Mouse (Mus musculus) left cerebral cortex, postnatal 14 days (tissue): ENCODE measurements around the gene A130010J15Rik. TPM values are rescaled to one million over a fixed set of nuclear protein-coding genes. Genes with fewer than 3 reads are reported as not detected.
A peak's percentile ranks its signal among the peaks of the same experiment; 100 is the strongest.

ENCODE experiments used
- DNase-seq, 2 experiments: peaks; one replicate each; pipeline ENCODE4 v3.0.0; 2021 to 2022; ENCODE audit warnings: low spot score in 2 of 2, mixed read lengths in 1 of 2
- intact Hi-C: fragments of 180-260 bp; cut with DNase I; formaldehyde crosslinking; loops from one replicate; pipeline ENCODE4 v1.15.1; 2025
- long read RNA-seq, 2 experiments: library from polyadenylated mRNA; stranded (forward); transcript quantifications; one replicate each; pipeline ENCODE4 v2.0.0; 2021
- total RNA-seq, 2 experiments: library from RNA; stranded (reverse); gene quantifications; 2 replicates each; pipeline ENCODE4 v1.2.3; 2021

Gene A130010J15Rik
- total RNA-seq, result 1 to 10 TPM; 3.4 to 3.7 TPM
- long read RNA-seq, experiment 1, transcript A130010J15Rik-201 (2 exons, 2,257 nt), result major isoform, 5 of 11 reads
- long read RNA-seq, experiment 1, partial matches to known transcripts, result 0 of 11 reads
- long read RNA-seq, experiment 1, other reads (novel, unspliced or antisense), result 6 of 11 reads
- long read RNA-seq, experiment 2, transcript A130010J15Rik-201 (2 exons, 2,257 nt), result major isoform, 6 of 6 reads
- long read RNA-seq, experiment 2, partial matches to known transcripts, result 0 of 6 reads
- long read RNA-seq, experiment 2, other reads (novel, unspliced or antisense), result 0 of 6 reads

DNA sequence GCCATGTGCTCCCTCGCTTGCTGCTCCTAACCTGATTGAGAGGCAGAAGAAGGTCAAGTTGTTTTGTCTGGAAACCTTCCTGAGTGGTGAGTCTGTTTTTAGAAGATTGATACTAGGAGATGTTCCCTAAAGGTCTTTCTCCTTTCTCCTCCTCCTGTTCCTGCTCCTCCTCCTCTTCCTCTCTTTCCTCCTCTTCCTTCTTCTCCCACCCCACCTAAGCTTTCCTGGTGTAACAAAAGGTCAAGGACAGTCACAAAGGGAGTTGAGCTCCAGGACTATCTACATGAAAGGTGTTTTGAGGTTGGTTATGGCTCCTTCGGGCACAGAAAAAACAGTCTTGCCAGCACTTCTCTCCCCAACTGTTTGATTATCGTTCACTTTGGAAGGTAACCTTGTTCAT, at the start of gene A130010J15Rik:
TSS of gene A130010J15Rik (plus strand) at position 301 of the 400 bp plus-strand sequence.
- intact Hi-C loops, result no loop called here
- DNase-seq, result no peak

DNA sequence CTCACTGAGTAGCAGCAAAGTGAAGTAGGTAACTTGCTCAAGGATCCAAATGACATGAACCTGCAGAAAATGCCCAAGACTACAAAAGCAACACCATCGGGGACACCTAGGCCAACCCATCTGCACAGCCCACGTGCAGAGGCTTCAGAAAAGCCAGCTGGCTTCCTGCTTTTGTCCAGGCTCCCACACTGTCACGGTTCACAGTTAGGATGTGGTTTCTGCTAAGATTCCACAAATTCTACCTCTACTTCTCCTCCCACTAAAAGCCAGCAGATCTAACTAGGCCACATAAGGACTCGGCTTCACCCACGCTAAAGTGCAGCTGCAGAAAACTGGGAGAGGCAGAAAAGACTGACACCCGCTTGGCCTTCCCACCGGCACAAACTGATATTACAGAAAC, 45.1 kb upstream of the A130010J15Rik start:
- peak; percentile 17 to 43 for DNase-seq
- intact Hi-C loops, result loop anchor here (10.0 kb wide), 2 partner anchors 218 to 268 kb away; partner anchors contain the start of gene Sertad4

DNA sequence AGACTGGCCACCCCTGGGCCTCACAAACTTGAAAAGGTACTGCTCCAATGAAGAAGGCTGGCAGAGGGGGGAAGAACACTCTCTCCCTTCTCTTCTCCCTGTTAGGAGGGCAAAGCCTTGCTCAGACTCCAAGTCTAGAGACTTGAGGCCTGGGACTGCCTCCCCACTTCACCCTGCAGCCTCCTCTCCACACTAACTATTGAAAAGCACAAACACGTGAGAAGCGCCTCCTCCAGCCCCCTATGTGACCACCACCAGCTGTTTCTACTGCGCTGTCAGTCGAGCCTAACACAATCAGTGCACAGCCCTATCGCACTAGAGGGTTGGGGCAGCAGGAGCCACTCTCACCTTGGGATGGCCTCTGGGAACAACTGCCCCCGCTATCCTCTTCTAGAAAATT, 44.6 kb upstream of the A130010J15Rik start:
- no peak for DNase-seq
- intact Hi-C loops, result loop anchor here (10.0 kb wide), 2 partner anchors 218 to 268 kb away; partner anchors contain the start of gene Sertad4

DNA sequence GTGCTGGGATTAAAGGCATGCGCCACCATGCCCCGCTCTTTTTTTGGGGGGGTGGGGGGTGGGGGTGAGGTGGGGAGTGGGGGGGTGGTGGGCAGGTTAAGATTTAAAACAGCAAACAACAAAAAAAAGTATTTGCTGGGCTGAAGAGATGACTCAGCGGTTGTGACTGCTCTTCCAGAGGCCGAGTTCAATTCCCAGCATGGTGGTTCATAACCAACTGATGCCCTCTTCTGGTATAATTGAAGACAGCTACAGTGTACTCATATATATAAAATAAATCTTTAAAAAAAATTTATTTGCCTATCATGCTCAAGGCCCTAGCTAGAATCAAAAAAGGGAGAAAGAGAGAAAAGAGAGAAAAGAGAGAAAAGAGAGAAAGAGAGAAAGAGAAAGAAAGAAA, 42.0 kb upstream of the A130010J15Rik start:
- intact Hi-C loops, result loop anchor here (10.0 kb wide), 2 partner anchors 221 to 271 kb away; partner anchors contain the start of gene Sertad4
- DNase-seq, result peak in 1 of 2 experiments; percentile 41

DNA sequence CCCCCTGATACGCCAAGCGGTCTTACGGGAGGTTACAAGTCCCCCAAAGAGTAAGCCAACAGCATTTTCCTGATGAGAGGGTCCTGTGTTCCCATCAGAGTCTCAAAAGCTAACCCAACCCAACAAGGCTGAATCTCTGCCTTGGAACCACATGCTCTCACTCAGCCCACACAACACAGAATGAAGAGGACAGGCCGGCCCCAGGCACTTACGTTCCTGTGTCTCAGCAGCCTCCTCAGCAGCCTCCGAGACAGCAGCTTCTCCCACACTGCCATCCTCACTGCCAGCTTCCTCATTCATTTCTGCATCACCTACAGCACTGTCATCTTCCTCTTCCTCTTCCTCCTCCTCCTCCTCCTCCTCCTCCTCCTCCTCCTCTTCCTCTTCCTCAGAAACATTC, 39.8 kb upstream of the A130010J15Rik start:
- intact Hi-C loops, result loop anchor here (10.0 kb wide), 2 partner anchors 223 to 273 kb away; partner anchors contain the start of gene Sertad4
- DNase-seq, result peak in 1 of 2 experiments; percentile 27

DNA sequence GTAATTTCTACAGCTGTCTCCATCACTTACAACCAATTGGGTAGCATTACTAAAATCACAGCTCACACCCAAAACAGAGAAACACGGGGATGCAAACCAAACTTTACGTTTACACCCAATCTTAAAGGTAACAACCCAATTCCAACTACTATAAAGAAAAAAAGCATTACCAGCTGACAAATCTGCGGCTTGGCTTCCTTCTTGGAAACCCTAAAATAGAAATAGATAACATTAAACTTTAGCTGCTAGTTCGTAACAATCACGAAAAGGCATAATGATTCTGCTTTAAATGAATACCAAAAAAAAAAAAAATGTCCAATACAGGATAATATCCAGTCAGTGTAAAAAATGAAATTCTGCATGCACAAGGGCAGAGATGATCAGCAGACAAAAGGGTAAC, 38.5 kb upstream of the A130010J15Rik start:
- DNase-seq, result no peak
- intact Hi-C loops, result loop anchor here (10.0 kb wide), 2 partner anchors 225 to 275 kb away; partner anchors contain the start of gene Sertad4

DNA sequence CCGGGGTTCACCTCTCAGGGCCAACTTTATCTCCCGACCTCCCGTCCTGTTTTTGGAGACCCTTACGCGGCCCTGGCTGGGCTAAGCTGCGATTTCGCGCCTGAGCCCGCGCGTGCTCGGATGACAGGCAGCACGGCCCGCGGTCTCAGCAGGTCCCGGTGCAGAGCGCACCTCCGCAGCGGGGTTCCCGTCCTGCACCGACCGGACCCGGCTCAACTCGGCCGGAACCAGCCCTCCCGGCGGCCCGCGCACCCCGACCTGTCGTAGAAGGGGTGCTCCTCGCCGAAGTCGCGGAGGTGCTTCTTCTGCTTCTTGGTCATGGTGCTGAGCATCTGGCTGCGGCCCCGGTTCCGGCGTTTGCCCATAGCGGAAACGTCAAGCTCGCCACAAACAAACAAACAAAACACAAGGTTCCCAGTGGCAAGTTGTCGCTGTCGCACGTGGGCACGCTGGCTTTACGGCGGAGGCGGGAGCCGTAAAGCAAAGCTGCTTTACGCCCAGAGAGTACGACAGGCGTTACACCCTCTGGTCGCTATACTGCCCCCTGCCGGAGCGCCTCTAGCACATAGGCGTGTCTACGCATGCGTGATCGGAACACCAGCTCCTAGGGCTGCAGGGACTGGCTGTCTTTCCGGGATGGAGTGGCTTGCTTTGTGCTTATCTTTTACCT, 37.9 kb upstream of the A130010J15Rik start, which contains the start of gene Diexf:
TSS of gene Diexf (minus strand) at position 487 of the 670 bp plus-strand sequence.
- peak; percentile 97 to 98 for DNase-seq
- intact Hi-C loops, result loop anchor here (5.0 to 10.0 kb wide), 3 partner anchors 42 to 275 kb away; partner anchors contain the start of gene Sertad4

DNA sequence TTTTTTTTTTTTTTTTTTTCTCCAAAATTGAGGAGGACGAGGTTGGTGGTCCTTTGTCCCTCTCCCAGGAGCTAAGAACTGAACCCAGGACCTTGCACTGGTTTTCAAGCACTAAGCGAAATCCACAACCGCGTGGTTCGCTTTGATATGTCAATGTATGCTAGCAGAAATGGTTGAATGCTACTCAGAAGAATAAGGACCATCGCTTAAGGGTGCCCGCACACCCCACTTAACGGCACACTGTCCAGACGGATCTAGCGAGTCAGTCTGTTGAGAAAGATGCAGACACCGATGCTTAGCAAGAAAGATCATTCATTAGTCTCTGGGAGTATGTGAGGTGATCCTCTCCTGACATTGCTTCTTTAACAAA, 37.4 kb upstream of the A130010J15Rik start:
- DNase-seq, result peak in 1 of 2 experiments; percentile 24
- intact Hi-C loops, result loop anchor here (5.0 kb wide), 1 partner anchor 42 kb away; no protein-coding TSS in a partner anchor

DNA sequence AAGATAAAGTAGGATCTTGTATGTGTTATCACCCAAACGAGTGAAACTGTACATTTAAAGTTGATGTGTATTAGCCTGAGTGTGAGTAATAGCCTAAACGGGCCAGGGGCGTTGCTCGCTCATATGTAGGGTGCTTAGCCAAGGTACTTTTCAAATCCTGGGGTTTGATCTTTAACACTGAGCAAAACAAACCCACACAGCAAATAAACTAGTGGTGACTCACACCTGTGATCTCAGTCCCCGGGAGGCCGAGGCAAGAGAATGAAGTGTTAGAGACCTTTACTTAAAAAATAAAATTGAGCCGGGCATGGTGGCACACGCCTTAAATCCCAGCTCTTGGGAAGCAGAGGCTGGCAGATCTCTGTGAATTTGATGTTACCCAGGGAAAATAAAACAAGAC, 37.0 kb upstream of the A130010J15Rik start:
- intact Hi-C loops, result loop anchor here (5.0 kb wide), 1 partner anchor 41 kb away; no protein-coding TSS in a partner anchor
- no peak for DNase-seq

DNA sequence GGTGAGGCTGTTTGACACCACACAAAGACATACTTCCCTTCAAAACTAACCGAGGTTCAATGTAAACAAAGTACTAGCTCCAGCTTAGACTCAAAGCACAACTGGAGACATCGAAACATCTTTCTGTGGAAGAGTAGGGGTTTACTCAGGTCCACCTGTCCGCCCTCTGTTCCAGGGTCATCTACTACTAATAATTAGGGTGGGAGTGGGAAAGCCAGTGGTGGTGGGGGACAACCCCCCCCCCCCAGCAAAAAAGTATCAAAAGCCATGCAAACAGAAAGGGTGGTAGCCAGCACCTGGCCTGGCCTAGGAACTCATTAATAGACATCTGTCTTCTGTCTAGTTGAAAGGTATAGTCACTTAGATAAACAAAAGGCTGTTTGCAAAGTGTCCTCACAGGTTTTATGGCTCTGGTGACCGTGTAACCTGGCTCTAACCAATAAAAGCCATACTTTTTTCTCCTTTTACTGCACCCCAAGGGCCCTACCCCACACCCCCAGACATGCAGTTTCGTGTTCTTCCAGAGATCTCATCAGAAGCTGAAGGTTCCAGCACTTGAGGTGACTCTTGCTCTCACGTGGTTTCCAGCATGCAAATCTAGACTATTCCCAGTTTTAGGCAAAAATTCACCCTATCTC, 36.4 kb upstream of the A130010J15Rik start:
- intact Hi-C loops, result loop anchor here (5.0 kb wide), 1 partner anchor 41 kb away; no protein-coding TSS in a partner anchor
- DNase-seq, result no peak

DNA sequence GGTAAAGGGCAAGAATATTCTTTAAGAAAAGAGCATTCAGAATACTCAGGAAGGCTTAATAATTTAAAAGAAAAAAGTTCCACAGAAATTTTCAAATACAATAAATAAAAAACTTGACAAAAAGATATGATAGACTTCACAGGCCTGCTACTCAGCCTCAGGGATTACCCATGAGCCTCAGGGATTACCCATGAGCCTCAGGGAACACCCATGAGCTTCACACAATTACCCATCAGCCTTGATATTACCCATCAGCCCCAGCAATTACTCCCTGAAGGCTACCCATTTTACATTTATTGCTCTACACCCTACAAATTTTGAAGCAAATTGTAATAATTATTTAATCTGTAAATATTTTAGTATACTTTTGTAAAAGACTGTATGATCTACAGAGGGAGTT, 35.5 kb upstream of the A130010J15Rik start:
- intact Hi-C loops, result loop anchor here (5.0 kb wide), 1 partner anchor 40 kb away; no protein-coding TSS in a partner anchor
- DNase-seq, result no peak

DNA sequence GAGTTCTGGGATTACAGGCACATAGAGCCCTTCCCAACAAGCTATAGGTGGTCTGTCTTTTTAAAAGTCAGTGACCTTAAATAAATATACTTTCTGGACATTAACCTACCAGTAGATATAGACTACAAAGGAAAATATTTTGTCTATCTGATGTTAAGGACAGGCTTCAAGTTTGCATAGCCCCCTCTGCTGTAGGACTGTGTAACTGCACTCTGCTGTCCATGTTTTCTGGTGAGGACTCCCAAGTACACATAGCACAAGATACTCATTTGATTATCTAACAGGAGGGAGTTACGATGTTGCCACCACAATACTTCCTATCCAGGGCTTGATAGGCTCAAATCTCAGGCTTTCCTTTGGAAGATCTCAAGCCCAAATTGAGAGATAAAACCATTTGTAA, 34.1 kb upstream of the A130010J15Rik start:
- intact Hi-C loops, result loop anchor here (5.0 kb wide), 1 partner anchor 39 kb away; no protein-coding TSS in a partner anchor
- DNase-seq, result no peak

DNA sequence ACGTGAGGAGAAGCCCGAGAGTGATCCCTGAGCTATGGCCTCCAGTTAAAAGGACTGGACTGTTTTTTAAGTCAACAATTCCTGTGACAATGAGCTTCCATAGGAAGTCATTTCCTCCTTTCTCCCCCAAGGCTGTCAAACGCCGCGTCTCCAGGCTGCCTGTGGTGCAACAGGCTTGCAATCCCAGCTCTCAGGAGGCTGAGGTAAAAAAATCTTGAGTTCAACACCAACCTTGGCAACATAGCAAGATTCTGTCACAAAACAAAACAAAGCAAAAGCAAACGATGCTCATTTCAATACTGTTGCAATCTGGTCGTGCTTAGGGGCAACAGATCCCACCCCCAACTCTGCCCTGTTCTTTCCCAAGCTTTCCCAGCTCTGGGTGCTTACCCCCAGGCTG, 29.8 kb upstream of the A130010J15Rik start:
- DNase-seq, result no peak
- intact Hi-C loops, result no loop called here

DNA sequence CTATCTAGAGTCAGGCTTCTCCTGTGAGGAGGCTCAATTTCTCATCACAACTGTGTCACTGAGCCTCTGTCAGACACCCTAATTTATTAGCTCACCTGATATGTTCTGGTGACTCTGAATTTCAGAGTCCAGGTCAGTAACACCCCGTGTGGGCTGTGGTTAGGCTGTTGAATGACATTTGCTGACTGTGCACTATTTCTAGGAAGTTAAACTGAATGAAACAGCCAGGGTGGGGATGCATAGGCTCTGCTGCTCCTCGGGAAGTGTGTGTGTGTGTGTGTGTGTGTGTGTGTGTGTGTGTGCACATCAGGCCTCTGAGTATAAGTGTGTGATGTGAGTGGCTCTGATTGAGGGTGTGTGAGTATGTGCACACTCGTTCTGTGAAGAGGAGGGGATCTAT, 29.2 kb upstream of the A130010J15Rik start:
- intact Hi-C loops, result no loop called here
- no peak for DNase-seq

DNA sequence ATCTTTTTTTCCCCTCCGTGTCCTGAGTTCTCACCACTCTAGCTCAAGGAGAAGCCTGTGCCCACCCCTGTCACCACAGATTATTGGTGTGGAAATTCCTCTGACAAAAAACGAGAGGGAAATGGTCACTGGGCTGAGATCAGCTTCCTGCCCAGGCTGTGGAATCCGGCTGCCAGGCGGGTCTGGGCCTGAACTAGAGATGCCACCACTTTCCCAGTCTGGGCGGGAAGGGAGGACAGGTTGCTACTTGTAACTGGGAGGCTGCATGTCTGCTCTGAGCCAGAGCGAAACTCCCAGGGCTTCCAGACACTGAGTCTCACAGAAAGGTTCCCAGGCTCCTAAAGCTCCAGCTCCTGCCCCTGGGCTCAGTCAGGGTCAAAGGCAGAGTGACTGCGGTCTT, 26.7 kb upstream of the A130010J15Rik start:
- intact Hi-C loops, result no loop called here
- no peak for DNase-seq

DNA sequence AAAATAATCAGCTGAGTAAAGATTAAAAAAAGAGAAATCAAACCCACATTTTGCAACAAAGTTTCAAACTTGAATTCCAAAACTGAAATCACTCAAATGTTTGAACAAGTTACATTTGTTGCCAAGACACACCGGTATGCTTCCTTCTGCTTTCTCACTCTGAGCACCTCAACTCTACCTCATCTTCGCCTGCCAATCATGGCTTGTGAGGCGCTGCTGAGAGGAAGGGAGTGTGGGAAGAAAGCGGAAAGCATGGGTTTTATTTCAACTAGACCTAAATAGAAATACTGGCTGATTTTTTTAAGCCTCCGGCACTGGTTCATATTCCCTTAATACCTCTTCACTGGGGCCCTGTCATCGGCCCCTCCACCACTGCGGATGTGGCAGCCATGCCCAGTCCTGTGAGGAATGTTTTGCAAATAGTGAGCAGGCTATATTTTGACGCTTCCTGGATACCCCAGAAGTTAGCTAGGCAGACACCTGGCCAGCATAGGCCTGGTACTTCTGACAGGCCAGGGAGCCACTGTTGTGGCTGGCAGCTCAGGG, 25.3 kb upstream of the A130010J15Rik start:
- intact Hi-C loops, result no loop called here
- no peak for DNase-seq

DNA sequence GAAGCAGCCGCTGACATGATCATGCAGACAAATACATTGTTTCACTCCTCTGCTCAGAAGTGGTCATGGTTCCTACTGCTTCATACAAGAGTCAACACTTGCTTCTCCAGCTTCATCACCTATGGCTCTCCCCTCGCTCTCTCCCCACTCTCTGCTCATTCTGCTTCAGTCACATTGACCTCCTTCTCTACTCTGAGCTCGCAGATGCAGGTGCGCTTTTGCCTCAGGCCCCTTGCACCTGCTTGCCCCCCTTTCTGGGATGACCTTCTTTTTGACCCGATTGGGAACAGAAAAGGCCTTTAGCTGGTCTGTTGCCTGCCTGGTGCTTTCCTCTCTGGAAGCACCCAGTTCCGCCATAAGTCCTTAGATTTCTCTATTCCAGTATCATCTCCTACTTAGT, 23.3 kb upstream of the A130010J15Rik start:
- no peak for DNase-seq
- intact Hi-C loops, result no loop called here

DNA sequence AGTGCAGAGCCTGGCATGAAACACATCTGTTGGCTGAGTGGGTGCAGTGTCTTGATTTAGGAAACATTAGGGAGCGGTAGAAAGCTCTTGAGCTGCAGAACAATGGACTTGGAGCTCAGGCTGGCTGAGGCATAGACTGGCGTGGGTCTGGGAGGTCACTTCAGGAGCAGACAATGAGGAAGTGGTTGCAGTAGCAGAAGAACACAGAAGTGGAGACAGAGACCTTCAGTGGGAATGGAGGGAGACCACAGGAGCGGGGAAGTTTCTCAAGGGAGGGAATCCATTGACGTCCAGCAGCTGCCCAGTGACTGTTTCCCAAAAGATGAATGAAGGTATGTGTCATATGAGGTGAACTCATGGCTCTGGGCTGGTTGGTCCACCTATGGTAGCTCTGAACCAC, 22.7 kb upstream of the A130010J15Rik start:
- no peak for DNase-seq
- intact Hi-C loops, result no loop called here

DNA sequence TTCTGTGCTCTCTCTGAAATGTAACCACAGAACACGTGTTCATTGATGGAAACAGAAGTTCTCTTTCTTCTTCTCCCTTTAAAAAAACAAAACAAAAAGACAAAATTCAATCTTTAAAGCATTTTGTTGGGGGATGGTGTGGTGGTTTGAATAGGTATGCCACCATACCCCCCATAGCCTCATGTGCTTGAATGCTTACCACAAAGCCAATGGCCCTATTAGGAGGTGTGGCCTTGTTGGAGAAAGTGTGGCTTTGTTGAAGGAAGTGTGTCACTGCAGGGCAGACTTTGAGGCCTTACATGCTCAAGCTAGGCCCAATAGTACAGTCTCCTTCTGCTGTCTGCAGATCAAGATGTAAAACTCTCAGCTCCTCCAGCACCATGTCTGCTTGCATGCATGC, 21.4 kb upstream of the A130010J15Rik start:
- intact Hi-C loops, result no loop called here
- no peak for DNase-seq
